Mouse (Mus musculus) lung, postnatal 4 days (tissue): ENCODE measurements around the gene Chrna5.

Source experiments
- DNase-seq, 2 experiments: peaks; one replicate each; pipeline ENCODE4 v3.0.0; 2021

Chrna5 gene

DNA sequence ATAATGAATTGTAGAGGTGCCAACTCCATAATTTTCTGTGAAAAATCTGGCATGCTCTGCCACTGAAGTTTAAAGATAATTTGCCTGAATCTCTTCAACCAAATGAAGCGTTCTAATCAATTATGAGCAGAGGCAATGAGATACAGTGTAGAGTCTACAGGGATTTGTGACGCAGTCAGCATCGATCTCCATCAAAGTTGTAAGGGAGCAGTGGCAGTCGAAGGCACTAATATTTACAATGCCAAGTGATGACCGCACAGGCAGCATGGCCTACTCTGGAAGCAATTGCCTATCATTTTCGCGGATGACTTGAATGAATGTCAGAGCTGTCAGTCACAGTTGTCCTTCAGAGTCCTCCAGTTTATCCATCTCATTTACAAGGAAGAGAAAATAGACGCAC, at the start of gene Chrna5:
Chrna5 (plus strand) TSS at position 207 of the 400 bp plus-strand sequence.
- no peak for DNase-seq

DNA sequence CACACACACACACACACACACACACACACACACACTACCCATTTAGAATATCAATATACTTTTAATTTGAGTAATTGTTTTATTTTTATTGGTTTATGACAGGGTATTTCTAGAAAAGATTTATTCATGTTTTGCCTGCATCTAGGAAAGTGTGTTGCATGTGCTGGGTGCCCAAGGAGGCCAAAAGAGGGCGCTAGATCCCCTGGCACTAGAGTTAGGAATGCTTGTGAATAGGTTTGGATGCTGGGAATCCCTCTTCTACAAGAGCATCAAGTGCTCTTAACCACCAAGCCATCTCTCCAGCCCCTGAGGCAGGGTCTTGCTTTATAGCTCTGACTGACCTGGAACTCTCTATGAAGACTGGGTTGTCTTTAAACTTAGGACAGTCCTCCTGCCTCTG, 48.9 kb upstream of the Chrna5 start:
- no peak for DNase-seq

DNA sequence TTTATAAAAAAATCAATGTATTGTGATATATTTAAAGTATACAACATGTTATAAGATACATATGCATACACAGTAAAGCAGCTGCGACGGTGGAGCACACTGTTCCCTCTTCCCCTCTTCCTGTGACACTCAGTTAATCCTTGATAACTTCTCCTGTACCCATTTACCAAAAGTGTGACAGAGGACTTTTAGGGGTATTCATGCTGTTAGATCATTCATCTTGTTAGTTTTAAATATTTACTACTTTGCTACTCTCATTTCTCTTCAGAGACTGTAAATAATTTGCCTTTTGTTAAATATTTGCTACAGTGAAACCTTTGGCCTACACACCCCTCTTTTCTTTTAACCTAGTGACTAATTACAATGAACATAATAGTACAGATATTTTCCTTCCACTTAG, 48.3 kb upstream of the Chrna5 start:
- no peak for DNase-seq

DNA sequence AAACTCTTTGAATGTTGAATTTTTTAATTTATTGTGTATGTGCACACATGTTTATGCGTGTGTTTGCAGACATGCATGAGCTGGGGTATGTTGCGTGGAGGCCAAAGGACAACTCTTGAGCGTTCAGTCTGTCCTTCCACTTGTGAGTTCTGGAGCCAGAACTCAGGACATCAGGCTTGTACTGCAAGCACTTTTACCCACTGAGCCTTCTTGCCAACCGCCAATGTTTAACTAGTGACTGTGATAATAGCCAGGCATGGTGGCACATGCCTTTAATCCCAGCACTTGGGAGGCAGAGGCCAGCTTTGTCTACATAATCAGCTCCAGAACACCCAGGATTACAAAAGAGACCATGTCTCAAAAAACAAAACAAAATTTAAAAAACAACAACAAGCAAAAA, 38.6 kb upstream of the Chrna5 start:
- DNase-seq: no peak

DNA sequence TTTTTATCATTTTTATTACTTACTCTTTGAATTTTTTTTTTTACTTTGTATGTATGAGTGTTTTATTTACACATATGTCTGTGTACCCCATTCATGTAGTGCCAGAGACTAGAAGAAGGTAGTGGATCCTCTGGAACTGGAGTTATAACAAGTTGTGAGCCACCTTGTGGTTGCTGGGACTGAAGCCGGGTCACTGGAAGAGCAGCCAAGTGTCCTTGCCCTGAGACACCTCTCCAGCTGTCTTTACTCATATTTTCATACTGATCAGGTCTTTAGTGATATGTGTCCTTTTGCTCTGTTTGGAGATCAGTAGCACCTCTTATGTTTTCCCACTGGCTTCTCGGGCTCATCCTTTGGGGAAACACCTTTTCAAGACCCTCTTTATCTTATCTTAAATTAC, 36.2 kb upstream of the Chrna5 start:
- no peak for DNase-seq

DNA sequence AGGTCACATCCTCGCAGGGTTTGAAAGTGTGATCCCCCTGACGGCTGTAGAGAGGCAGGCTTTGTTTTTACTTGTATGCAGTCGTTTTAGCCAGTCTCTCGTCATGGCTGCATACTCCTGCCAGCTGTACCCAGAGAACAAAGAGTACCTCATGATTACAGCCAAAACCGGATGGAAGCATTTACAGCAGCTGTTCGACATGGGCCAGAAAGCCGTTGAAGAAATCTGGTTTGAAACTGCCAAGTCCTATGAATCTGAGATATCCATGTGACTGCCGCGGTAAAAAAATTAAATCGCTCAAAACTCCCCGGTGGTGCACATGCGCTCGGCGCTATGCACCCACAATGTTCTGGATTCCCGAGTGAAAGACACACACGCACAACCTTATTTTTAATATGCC, 34.4 kb upstream of the Chrna5 start:
- DNase-seq: no peak

DNA sequence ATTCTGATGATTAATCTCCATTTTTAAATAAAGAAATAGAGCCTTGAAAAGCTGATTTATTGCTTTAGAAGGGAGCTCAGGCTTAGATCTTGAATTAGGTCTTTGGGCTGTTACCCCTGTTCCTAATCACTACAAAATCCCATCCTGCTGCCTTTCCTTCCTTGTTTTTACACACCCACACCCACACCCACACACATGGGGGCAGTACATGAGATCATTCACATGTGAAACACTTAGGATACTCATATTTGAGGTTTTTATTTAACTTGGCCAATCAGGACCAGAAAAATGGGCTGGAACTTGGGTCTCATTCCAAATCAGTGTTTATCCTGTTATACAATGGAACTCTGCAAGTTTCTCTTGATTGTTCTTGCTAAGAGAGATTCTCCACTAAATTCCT, 31.2 kb upstream of the Chrna5 start:
- DNase-seq: no peak

DNA sequence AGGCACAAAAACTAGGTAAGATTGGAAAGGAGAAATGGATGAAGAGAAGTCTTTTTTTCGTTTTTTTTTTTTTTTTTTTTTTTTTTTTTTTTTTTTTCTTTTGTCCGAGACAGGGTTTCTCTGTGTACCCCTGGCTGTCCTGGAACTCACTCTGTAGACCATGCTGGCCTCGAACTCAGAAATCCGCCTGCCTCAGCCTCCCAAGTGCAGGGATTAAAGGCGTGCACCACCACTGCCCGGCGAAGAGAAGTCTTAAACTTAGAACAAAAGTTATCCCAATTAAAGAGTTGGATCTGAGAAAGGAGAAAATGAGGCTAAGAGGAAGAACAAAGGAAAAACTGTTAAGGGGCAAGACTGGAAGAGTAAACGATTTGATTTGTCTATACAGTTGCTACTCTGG, 30.5 kb upstream of the Chrna5 start:
- DNase-seq: peak in 1 of 2 experiments; percentile 5

DNA sequence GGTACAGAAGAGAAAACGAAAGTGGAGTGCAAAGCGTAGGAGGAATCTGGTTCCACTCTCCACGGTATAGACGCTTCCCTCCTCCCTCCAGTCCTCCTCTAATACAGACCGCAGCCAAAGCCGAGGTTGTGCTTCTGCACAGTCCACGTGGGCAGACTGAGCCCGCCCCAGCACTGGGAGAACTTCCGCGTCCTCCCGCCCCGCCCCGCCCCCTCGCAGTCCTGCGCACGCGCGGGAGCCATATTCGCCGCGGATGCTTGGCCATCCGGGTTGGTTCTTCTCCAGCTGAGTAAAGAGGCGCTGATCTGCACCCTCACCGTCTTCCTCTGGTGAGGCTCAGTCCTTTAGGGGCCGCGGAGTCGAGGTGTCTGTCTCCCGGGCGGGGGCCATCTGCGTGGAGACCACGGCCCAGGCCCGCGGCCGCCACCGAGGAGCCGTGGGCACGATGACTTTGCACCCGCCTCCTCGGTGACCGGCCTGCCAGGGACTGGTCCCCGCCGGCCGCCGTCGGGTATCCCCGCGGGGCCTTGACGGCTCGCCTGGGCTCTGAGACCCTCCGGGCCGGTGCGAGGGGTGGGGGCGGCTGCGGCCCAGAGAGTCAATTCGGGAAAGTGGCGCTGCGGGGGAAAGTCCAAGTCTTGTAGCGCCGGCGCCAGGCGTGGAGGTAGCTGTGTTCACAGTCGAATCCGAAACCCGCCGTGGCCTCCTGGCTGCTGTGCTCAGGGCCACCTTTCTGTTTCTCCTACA, 29.9 kb upstream of the Chrna5 start, which contains the start of the genes Psma4 and AY074887:
Psma4 (plus strand) TSS at position 216 of the 747 bp plus-strand sequence.
AY074887 (minus strand) TSS at position 424 of the 747 bp plus-strand sequence.
- peak; percentile 92 to 94 for DNase-seq

DNA sequence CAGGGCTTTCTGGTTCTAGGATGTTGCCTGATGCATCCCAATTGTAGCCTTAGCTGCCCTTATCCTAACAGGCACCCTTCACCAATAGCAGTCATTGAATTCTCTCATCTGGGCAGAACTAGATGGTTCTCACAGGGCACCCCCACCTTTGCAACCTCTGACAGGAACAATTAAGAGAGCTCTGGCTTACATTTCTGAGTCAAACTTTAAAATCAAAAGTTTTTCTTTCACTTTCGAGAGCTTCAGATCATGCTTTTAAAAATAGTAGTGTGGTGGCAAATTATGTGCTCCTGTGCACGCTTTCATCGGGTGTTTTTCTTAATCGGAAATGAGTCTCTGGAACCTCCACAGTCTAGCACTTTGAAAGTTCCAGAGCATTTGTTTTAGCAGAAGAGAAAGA, 19.6 kb upstream of the Chrna5 start:
- no peak for DNase-seq

DNA sequence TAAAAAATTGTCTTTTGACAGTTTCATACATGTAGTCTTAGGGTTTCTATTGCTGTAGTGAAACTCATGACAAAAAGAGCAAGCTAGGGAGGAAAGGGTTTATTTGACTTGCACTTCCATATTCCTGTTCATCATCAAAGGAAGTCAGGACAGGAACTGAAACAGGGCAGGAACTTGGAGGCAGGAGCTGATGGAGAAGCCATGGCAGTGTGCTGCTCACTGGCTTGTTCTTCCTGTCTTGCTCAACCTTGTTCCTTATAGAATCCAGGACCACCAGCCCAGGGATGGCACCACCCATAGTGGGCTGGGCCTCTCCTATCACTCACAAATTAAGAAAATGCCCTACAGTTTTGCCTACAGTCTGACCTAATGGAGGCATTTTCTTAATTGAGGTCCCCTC, 17.0 kb upstream of the Chrna5 start:
- no peak for DNase-seq

DNA sequence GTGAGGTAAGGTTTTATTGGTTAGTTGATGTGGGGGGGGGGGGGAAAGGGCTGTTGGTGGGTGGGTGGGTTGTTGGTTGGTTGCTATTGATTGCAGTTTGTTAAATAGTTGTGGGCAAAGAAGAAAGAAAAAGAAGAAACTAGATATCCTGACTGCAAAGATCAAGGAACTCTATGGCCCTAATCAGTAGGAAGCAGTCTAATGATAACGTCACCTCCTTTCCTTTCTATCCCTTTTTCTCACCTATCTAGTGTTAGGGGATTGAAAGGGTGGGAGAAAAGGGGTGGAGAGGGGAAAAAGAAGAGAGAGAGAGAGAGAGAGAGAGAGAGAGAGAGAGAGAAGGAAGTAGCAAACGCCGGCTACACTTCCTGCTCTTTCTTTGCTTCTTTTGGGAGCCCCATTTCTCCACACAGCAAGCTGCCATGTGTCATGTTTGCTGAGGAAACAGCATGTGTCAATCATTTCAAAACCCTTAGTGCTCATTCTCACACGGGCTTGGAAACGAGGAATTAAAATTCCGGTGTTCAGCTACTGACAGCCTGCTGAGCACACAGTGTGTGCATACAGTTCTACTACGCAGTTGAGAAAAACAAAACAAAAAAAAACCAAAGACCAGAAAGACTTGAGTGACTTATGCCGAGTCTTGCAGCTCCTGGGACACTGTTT, 10.6 kb upstream of the Chrna5 start:
- DNase-seq: no peak

DNA sequence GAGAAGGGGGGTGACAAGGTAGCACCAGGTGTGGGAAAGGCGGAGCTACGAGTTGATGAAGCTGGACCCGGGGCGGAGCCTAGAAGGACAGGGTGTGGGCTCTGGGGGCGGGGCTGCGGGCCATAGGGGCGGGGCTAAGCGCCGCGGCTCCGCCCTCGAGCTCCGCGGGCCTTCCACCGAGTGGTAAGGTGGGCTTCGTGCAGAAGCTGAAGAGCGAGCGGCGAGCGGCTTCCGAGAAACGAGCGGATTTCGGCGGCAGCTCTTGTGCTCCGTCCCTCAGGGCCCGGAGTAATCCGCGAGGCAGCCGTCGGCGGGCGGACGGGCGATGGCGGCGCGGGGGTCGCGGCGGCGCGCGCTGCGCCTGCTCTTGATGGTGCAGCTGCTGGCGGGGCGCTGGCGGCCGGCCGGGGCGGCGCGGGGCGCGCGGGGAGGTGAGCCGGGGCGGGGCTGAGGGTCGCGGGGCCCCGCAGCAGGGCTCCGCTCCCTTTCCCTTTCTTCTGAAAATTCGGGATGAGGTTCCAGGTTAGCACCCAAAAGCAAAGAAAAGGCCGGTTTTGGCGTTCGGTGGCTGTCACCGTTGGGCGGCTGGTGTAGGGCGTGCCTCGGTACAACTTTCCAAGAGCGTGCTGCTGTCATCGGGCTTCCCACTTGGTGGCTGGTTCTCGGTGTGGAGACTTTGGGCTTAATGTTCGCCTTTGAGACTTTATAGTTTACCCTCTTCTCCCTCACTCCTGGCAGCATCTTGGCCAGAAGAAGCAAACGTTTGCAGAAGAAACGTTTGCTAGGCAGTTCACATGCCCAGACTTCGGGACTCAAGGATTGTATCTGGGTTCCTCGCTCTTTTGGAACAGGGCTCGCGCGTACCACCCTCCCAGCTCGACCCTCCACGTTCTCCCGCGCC, 861 bp downstream of the Chrna5 start:
- peak; percentile 19 to 40 for DNase-seq

DNA sequence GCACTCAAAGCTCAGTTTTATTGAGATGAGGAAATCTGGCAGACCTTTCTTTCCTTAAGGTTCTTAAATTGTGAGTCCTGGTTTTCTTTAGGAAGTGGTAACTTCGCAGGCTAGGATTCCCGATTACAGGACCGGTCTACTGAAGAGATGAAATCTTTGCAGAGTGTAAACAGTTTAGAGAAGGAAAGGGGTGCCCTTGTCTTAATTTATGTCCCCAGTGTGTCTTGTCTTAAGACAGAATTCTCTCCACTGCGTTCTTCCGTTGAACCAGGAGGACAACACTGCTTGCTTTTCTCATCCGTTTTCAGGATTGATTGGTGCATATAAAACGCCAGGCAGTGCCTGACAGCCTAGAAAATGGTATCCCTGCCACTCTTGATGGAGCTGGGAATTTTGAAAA, 1.7 kb downstream of the Chrna5 start:
- DNase-seq: no peak

DNA sequence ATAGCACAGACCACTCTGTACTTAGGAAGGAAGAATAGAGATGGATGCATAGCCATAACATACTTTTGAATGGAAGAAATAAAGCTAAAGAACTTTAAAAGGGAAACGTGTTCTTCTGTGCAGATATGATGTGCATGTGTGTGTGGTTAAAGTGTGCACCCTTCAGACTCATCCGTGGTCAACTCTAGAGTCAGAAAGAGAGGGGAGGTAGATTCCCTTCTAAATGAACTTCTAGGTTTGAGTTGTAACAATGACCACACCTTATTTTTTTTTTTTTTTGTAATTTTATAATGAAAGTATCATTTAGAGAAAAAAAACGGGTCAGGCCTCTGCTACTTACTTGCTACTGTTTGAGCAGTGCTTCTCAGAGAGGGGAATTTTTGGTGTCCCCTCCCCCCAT, 9.7 kb downstream of the Chrna5 start:
- no peak for DNase-seq

DNA sequence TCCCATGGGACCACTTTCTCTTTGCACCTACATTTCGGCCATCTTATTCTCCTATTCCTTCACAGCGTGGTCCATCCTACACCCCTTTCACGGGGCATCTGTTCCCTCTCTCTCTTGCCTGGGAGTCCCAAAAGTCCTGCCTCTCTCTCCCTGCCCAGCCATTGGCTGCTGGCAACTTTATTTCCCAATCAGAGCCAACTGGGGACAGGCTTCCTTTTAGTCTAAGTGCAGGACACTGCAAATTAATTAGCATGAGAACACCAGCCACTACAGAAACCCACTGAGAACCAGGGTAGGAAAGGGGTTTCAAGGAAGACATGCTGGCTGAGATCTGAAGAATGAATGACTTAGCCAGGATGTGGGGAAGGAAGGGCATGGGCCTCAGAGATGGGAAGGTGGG, 13.7 kb downstream of the Chrna5 start:
- no peak for DNase-seq

DNA sequence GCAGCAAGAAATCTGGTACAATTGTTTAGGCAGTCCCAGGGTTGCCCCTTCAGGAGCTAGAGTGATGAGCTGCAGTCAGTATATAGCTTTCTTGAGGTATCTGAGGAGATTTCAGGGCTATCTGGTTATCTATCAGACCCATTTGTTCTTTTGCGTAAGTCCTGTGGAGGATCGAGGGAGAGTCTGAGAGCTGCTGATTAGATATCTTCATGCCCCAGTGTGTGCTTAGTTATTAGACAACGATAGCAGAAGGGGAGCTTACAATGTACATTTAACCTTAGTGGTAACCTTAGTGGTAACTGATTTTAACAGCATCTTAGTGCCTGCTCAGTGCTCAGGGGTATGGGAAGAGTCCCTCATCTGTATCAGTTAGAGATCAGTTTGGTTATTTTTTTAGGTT, 15.0 kb downstream of the Chrna5 start:
- DNase-seq: no peak

DNA sequence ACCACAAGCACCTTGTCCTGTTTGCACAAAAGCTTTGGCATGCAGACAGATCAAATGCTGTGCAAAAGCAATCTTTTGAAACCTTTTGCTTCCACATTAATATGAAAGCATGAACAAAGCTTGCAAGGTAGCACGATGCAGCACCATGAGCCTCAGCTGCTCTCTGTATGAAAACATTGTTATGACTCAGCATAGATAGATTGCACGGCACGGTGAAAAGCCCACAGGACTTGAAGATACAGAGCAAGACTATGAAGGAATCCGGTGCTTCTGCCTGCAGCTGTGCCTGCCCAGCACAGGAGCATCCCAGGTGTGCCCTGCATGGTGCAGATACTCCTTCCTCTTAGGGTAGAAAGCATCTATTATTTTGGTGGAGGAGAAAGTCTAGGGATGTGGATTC, 22.9 kb downstream of the Chrna5 start:
- DNase-seq: no peak

DNA sequence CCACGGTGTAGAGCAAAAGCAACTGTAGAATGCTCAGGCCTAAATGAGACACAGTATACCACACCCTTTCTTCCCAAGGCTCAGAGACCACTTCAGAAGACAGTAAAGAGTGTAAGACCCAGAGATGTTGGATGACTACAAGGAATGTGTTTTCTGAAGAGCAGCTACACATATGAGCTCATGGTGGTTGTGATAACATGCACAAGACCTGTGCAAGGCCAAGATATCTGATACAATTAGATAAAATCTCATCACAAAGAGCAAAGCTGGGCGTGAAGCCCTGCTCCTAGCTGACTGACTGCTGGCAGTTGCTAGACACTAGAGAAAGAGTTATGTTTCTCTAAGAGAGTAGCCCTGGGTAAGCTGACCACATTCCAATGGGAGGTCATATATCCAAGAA, 29.0 kb downstream of the Chrna5 start:
- no peak for DNase-seq

DNA sequence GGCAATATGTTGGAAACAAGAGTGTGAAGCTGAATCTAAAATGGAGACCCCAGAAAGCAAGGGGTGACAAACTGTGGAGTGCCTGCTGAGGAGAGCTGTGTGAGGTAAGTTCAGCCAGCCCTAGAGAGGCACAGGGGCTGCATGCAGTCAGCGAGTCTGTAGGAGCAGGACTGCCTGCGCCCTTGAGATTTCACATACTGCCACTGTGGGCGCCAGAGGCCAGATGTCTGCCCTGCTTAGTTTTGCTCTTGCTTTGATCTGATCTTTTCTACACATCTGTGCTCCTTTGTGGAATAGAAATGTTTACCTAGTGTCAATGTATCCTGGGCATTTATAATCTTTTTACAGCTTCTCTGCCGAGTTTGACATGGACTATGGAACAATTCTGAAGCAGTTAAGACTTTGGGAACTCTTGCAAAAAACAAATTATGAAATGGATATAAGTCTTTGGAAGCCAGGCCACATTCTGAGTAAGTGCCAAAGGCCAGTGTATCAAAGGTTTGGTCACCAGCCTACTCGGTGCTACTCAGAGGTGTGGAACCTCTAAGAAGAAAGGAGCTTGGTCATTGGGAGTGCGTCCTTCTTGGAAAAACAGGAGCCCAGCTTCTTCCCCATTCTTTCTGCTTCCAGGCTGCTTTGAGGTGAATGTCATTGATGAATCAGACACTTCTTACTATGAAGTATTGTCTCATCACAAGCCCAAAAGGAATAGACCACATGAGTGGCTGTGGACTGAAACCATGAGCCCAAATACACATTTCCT, 30.1 kb downstream of the Chrna5 start:
- no peak for DNase-seq

DNA sequence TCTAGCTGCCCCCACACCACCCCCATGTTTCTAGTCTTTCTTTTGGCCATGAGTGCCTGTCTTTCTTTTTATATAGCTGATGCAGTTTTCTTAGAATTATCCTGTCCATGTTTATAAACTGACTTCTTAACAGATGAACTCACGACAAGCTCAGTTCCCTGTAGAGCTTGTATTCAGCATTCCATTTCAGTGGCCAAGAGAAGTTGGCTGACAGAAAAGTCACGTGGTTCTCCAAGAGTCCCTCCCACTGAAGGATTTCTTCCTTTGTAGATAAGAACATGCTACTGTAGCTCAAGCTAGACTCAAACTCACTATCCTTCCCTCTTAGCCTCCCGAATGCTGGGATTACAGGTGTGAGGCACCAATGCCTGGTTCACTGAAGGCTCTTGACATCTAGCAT, 36.2 kb downstream of the Chrna5 start:
- DNase-seq: no peak

DNA sequence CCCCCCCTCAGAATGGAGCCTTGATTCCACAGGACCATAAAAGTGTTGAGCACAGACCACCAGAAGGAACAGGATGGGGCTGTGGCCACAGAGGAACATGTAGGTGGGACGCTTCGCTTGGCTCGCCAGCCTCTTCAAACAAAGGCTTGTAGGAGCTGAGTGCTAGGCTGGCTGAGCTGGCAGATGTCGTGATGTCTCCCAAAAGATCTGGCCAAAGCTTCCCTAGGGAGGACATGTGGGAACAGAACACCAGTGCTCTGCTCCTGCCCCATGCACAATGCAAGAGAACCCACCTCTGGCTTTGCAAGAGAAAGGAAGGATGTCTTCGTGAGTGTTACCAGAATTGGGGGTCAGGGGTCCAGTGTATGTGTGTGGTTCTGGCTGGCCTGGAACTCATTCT, 42.6 kb downstream of the Chrna5 start:
- DNase-seq: no peak
